Mouse (Mus musculus): ENCODE measurements around the gene Luc7l3.
A peak's percentile ranks its signal among the peaks of the same experiment; 100 is the strongest.

Luc7l3 gene

GRCm38 (mm10) chr11:94321931-94322400 lies at the start of gene Luc7l3:
TSS of gene Luc7l3 (minus strand) at chr11:94321988.
- DNase-seq (ENCODE audit: low spot score in 2 of 2): peak; percentile 91 to 94

GRCm38 (mm10) chr11:94370809-94371208 lies 49.0 kb upstream of the Luc7l3 start:
- no peak for DNase-seq (ENCODE audit: low spot score in 2 of 2)

DNA sequence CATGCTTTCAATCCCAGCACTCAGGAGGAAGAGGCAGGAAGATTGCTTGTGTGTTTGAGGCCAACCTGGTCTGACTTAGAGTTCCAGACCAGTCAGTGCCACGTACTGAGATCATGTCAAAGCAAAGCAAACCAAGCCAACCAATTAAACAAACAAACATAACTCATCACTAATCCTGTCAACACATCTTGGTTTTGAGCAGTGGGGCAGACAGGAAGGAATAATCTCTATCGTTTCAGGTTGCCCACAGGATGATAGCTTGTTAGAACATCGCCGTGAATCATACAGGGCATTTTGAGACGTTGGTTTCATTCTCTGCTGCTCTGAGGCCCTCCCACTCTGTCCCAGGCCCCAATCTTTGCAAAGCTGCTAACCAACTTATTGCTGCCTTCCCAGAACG lies 48.2 kb upstream of the Luc7l3 start:
- no peak for DNase-seq (ENCODE audit: low spot score in 2 of 2)

DNA sequence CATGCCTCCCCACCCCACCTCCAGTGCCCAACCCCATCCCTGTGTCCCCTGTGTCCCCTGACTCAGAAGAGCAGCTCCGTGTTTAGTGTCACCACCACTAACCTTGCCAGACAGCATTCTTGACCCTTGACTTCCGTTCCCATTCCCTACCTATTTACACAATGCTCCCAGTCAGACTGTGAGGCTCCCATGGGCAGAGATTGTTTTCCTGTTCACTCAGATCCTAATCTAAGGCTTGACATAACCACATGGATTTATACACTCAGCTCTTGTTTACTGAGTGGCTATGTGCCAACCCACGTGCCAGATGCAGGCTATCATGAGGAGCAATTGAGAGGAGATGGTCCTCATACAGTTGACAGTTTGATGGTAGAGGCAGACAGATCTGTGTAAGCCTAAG lies 43.6 kb upstream of the Luc7l3 start:
- no peak for DNase-seq (ENCODE audit: low spot score in 2 of 2)

DNA sequence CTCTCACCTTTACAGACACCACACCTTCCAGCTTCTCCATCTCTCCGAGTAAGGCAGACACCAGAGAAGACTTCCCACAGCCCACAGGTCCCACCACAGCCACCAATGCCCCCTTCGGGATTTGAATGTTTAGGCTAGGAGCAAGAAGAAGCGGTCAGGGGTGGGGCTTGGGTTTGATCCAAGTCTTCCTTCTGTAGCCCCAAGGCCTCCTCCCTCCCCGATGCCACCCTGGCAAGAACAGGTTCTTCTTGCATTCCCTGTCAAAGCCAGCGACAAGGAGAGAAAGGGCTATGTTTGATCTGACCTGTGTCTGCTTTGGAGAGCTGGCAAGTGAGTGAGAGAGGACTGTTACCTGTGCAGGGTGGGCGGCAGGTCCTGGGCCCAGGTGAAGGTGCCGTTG lies 41.9 kb upstream of the Luc7l3 start:
- no peak for DNase-seq (ENCODE audit: low spot score in 2 of 2)

GRCm38 (mm10) chr11:94362101-94362500 lies 40.3 kb upstream of the Luc7l3 start:
- no peak for DNase-seq (ENCODE audit: low spot score in 2 of 2)

DNA sequence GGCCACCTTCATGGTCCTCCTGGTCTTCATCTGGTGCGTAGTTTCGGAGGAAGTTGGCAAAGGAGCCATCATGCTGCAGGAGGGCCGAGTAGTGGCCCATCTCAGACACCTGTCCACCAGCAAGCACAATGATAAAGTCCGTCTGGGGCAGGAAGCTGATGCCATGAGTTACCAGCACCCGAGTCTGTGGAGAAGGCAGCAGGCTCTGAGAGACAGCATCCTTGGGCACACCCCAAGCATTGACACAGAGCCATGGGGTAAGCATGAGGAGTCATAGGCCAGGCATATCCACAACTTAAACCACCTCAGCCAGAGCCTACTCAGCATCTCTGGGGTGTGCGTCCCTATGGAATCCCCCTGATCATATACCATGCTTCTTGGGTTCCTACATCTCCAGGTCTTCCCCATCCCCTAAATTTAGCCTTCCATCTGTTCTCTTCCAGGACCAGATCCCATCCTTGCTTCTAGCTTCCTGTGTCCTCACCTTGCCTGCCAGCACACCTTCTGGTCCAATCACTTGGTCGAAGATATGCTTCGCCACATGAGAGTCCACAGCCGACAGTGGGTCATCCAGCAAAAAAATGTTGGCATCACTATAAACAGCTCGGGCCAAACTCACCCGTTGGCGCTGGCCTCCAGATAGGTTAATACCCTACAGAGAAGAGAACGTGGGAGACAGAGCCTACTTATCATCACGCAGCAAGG lies 39.5 kb upstream of the Luc7l3 start:
- DNase-seq (ENCODE audit: low spot score in 2 of 2): no peak

- no peak for DNase-seq (ENCODE audit: low spot score in 2 of 2)
Measured at GRCm38 (mm10) chr11:94359168-94359567, 37.4 kb upstream of the Luc7l3 start.

DNA sequence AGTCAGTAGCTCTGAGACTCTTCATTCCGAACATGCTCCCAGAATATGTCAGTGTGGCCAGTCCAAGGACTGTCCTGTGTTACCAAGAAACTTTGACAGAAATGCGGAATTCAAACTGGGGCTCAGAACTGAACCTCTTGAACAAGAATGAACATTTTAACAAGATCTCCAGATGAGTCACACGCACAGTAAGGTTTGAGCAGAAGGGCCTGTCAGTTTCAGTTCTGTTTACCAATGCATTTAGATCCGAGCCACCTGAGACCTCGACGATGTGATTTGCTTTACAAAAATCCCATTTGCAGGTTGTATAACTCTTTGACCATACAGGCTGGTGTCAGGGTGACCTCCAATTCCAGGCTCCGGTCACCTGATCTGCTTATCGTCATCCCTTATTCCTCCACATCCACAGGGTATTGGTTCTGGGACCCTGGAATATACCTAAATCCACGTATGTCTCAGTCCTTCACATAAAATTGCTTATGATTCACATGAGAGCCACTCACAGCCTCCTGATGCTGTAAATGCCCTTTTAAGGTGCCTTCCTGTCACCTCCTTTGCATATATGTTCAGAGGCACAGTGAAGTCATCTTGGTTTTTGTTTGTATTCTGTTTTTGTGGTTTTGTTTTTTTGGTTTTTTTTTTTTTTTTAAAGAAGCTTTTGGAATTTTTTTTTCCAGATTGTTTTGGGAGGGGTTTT lies 33.9 kb upstream of the Luc7l3 start:
- no peak for DNase-seq (ENCODE audit: low spot score in 2 of 2)

- no peak for DNase-seq (ENCODE audit: low spot score in 2 of 2)
Measured at GRCm38 (mm10) chr11:94351094-94351493, 29.3 kb upstream of the Luc7l3 start.

DNA sequence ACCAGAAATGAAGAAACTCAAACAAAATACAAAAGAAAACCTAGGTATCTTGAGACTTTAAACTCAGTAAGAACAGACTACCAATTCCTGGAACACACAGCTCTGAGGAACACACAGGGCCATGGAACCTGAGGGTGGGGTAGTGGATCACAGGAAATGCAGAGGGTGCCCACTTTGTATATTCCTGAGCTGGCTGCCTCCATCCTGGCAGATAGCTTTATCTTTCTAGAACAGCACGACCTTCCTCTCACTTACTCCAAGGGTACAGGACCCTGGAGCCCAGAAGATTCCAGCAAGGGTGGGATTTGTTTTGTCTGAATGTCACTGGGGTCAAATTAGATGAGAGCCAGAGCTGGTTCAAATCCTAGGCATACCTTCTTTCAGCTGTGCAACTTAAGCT lies 28.5 kb upstream of the Luc7l3 start:
- DNase-seq (ENCODE audit: low spot score in 2 of 2): no peak

DNA sequence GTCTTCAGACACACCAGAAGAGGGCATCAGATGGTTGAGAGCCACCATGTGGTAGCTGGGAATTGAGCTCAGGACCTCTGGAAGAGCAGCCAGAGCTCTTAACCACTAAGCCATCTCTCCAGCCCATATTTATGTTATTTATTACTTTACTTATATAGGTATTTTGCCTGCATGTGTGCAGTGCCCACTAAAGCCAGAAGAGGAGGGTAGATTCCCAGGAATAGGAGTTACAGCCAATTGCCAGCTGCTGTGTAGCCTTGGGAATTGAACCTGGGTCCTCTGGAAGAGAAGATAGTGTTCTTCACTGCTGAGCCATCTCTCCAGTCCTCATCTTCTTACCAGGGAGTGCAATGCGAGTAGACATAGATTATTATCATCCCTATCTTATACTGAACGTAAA lies 28.1 kb upstream of the Luc7l3 start:
- no peak for DNase-seq (ENCODE audit: low spot score in 2 of 2)

DNA sequence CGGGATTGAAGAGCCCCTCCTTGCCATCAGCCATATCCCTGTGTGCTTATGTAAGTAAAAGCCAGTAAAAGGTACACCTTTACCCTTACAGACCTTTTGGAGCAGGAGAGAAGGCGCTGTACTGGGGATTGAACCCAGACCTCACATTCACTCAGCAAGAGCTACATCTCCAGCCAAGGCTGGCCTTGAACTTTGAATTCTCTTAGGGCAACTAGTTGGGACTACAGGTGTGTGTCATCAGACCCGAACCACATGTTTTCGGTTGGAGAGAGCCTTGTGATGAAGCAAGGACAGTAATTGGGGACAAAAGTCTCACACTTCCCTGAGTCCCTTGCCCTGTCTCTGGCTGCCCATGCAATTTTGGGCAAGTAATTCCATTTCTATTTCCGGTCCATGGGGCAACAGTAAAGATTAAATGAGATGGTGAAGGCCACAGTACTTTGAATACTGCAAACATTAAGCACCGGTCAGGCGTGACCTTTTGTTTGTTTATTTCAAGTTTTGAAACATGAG lies 25.3 kb upstream of the Luc7l3 start:
- DNase-seq (ENCODE audit: low spot score in 2 of 2): no peak

DNA sequence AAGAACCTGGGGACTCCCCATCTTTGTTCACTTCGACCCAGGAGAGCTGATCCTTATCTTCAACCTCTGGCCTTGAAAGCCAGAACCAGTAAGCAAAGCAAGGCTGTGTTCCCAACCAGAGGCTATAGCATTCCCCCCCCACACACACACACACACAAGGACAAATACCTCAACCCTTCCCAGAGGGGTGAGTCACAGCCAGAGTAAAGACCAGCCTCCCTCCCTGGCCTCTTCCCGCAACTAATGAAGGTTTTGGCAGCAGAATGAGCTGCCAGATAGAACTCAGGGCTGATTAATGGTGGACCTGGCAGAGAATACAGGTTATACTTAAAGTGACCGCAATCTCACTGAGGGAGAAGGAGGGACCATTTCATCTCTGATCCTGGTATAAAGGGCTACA lies 24.8 kb upstream of the Luc7l3 start:
- DNase-seq (ENCODE audit: low spot score in 2 of 2): no peak

DNA sequence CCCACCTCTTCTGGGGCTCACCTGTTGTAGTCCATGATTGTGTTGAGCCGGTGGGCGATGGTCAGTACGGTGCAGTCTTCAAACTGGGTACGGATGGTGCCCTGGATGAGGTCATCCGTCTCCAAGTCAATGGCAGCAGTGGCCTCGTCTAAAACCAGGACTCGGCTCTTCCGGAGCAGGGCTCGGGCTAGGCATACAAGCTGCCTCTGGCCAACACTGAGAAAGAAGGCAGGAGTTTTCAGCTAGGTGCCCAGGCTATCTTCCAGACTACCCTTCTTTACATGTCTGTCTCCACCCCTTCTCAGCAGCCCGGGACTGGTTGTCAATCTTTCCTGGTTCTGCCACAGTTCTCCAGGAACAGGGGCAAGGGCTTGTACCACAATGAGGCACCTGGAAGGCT lies 24.1 kb upstream of the Luc7l3 start:
- DNase-seq (ENCODE audit: low spot score in 2 of 2): no peak

DNA sequence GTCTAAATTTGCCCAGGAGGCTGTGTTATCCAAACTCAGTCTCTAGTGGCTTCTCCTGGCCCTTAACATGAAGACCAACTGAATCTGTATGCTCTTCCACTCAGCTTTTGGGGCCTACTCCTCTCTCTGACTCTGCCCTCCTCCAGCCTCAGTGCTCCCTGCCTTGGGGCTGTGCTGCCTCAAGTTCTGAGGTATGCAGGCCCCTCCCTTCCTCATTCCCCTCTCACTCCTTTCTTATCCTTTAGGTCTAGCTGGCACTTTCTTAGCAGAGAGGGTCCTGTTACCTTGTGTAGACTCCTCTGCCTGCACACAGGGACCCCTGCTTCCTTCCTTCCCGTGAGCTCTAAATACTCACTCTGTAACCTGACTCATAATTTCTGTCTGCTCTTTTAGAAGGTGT lies 22.7 kb upstream of the Luc7l3 start:
- DNase-seq (ENCODE audit: low spot score in 2 of 2): no peak

DNA sequence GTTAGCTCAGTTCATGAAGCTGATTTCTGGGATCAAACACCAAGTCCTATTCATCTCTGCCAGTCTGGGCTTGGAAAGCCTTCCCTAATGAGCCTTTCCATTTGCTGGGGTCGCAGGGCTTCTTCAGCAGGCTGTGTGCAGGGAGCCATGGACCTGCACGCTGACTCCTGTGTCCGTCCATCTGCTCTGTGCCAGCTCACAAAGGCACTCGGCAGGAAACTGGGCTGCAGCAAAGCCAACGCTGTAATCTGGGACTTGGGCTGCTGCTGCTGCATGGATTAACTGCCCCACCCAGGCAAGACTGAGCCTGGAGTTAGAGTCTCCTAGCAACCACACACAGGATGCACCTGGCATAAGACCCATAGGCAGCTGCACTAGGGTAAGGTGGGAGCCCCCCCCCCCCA lies 22.2 kb upstream of the Luc7l3 start:
- peak; percentile 32 to 48 for DNase-seq (ENCODE audit: low spot score in 2 of 2)

DNA sequence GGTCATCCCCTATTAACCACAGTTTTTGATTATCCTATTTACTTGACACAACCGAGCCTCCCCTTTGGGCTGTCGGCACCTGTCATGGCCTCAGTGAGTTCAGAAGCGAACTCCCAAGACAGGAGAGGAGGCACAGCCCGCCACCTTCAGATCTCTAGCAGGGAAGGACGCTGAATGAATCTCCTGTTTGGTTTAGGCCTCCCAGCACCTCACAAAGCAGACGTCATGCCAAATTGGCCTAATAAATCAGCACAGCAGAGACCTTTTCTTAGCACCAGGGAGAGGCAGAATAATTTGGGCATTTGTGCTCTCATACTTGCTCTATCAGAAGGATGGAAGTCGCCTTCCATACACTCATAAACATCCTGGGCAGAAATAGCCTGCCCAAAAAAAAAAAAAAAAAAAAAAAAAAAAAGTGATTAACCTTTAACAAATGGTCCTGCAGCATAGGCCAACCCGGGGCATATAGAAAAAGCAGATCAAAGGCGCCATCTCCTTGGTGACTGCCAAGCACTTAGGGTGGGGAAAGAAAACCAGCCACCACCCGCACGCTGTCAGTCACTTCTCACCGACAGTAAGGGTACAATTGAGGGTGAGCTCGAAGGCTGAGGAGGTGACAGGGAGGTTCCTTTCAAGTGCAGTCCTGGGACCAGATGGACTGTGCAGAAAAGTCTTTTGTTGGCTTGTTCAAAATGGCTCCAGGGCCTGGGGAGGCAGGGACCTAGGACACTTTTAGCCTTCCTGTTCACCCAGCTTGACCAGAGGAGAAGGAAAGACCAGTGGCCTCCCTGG lies 20.5 kb upstream of the Luc7l3 start:
- no peak for DNase-seq (ENCODE audit: low spot score in 2 of 2)

DNA sequence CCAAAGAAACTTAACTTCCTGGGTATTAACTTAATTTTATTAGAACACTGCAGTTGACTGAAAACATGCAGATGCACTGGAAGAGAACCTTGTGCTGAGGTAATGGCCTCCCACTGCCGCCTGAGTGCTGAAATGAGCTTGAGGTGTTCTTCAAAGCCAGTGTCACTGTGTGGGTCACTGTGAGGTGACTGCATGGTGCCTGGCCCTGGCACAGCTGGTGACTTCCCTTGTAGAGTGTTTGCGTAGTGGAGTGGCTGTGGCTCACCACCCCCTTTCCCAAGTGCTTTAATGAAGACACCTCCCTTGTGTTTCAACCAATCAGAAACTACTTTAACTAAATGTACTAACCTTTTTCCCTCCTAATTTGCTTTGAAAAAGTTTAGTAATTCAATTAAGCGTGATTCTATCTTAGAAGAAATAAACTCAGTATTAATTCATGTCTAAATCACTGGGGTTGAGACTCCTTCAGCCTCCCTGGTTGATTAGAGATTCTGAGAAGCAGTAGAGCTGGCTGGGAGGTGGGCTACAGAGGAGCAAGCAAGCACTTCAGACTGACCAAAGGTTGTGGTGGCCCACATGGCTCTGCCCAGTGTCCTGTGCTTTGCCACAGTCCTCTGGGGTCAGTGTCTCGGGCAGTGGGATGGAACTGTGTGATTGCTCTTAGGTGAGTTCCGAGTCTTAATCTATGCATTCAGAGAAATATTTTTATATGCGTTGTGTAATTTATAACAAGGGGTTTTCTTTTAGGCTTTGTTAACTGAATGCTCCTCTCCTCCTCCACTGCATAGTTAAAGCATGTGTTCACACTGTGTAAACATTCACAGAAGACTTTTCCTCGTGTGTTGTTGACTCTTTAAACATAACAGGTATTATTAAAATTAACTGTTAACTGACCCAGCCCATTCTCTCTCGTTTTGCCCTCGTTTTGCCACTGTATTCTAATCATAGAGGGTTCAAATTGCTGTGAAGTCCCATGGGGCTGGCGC lies 19.5 kb upstream of the Luc7l3 start:
- DNase-seq (ENCODE audit: low spot score in 2 of 2): no peak

GRCm38 (mm10) chr11:94339732-94340585 lies 18.2 kb upstream of the Luc7l3 start:
- peak in 1 of 2 experiments; percentile 59 for DNase-seq (ENCODE audit: low spot score in 2 of 2)
